Mouse (Mus musculus) kidney, adult 2 months (tissue): ENCODE measurements at regions not wholly inside any gene's neighbourhood (a gene's known extent, or its start where the extent isn't known, plus 50 kb on each side); places are given as distances from the start of the nearest gene placed in this dataset.

ENCODE experiments used
- CTCF ChIP-seq: fragments of 200-500 bp; conservative IDR thresholded peaks from 2 replicates; pipeline ENCODE4 v1.5.1; 2011; ENCODE audit warnings: low read depth, mild to moderate bottlenecking, control low read depth, low read length, moderate library complexity, mixed read lengths; ENCODE audit not compliant: insufficient read depth, insufficient read length
- POLR2A ChIP-seq: fragments of 200-500 bp; IDR thresholded peaks from one replicate; pipeline ENCODE4 v1.6.1; 2011; ENCODE audit warnings: low read depth, low read length, control low read depth

DNA sequence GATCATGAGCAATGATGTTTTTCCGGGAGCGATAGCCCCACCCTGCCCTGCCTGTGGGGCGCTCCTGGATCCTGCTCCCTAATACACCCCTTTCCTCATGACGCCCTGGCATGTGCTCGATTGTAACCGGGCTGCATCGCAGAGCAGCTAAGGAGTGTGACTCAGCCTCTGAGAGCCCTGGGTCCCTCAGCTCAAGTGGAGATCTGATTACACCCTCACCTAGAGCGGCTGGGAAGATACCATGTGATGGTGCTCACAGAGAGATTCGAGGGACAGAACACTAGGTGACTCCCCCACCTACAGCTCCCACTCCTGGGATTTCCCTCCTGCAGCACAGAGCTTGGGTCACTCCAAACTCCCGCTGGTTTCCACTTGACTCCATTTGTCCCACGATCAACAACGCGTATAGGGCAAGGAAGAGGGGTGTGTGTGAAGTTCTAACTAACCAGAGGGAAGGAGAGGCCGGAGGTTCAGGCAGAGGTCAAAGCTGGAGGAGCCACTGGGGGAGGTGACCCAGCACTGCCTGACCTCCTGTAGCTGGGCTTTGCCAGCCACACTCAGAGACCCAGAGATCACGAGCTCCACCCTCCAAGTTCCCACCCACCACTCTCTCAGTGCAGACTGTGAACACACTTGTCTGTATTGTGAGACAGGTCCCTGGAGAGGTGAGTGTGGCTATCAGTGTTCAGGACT lies 173.3 kb upstream of the Igsf21 start:
- no peak for TF ChIP-seq CTCF
- TF ChIP-seq POLR2A = no peak
